Mouse (Mus musculus) lung, postnatal 0 days (tissue): ENCODE results near the gene Grik4.

ENCODE experiments used
- CTCF ChIP-seq: IDR thresholded peaks from 2 replicates; pipeline ENCODE4 v1.5.1; 2016; ENCODE audit warnings: antibody characterized with exemption, mild to moderate bottlenecking
- EP300 ChIP-seq: IDR thresholded peaks from 2 replicates; pipeline ENCODE4 v1.6.1; 2016; ENCODE audit warnings: antibody characterized with exemption, mild to moderate bottlenecking, control low read depth

GRCm38 (mm10) chr9:42573616-42574350 is 370.5 kb downstream of the Grik4 start:
- no peak for TF ChIP-seq CTCF
- TF ChIP-seq EP300: no peak
